Mouse (Mus musculus) embryonic fibroblast, embryonic 13.5 days (primary cell): Measurements from ENCODE around the gene Btn2a2.

Source experiments
- CTCF ChIP-seq: IDR thresholded peaks from 2 replicates; pipeline ENCODE4 v1.5.1; 2011; ENCODE audit warnings: mild to moderate bottlenecking, control low read depth, low read length, moderate library complexity, borderline replicate concordance; ENCODE audit not compliant: insufficient read depth
- POLR2A ChIP-seq: IDR thresholded peaks from 2 replicates; pipeline ENCODE4 v1.6.1; 2011; ENCODE audit warnings: low read depth, mild to moderate bottlenecking, control low read depth, low read length, moderate library complexity

DNA sequence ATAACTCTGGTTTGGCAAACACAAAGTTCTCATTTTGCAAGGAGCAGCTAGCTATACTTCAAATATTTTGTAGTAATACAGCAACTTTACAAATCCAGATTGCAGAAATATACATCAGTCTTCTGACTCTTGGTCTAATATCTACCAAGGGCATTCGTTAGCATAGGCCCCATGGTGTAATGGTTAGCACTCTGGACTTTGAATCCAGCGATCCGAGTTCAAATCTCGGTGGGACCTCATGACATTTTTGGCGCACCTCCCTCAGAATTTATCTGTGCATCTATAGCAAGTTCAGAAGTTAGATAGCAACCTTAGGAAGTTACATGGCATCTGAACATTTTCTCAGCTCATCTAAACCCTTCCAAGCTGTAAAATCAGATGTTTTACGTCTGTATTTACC, 30.2 kb upstream of the Btn2a2 start:
- TF ChIP-seq CTCF (no peak), POLR2A (no peak)
